Mouse (Mus musculus): ENCODE measurements around the gene Tchh.
A peak's percentile ranks its signal among the peaks of the same experiment; 100 is the strongest.

The Tchh gene

GRCm38 (mm10) chr3:93442030-93442429 is at the start of gene Tchh:
Gene Tchh (plus strand): TSS chr3:93442330.
- DNase-seq (ENCODE audit: low spot score): no peak

DNA sequence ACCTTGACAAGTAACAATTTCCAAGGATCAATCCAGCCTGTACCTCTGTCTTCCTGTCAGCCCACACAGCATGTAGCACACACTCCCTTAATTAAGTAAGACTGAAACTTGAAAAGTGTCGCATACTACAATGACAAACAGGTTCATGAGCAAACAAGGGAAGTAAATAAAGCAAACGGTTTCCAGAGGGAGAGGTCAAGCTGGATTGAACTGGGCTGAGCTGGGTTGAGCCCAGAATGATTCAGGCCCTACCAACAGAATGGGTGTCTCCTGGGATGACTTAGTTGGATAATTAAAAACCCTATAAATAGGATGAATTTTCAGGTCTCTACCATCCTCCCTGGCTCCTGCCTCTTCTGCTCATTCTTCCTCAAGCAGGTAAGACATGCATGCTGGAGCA is 48.8 kb upstream of the Tchh start, which contains the start of gene Rptn:
Gene Rptn, plus strand, starts transcription at position 334 of the 400 bp plus-strand sequence.
- no peak for DNase-seq (ENCODE audit: low spot score)

DNA sequence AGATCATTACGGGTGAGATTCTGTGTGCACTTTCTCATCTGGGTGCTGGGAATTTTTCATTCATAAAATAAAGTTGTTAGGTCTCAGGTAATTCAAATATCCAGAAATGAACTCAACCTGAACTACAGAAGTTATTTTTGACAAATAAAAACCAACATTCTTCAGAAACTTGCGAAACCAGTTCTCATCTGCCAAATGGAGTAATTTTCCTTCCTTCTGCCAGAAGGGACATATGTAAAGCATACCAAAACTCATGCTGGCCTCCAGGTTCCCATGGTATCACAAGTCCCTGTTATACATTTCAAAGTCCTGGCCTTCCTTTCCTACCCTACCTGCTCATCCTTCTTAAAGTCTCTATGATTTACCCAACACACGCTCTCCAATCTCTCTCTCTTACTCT is 38.2 kb upstream of the Tchh start:
- no peak for DNase-seq (ENCODE audit: low spot score)

DNA sequence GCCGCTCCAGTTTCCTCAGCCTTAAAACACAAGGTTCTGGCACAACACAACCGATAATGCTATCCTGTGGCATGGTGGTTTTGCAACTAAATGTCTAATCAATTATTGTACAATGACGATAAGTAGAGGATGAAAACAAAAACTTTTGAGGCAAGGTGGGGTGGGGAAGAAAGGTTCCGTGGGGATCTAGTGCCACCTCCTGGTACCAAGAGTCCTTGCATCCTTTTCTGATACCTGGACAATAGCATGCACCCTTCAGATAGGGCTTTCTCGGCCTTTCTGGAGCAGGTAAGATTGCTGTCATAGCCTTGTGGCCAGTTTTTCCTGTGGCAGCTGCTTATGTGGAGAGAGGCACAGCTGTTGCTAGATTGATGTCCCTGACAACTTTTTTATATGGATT is 35.1 kb upstream of the Tchh start:
- no peak for DNase-seq (ENCODE audit: low spot score)

GRCm38 (mm10) chr3:93411905-93412304 is 30.2 kb upstream of the Tchh start:
- DNase-seq (ENCODE audit: low spot score): no peak

- no peak for DNase-seq (ENCODE audit: low spot score)
Measured at GRCm38 (mm10) chr3:93431673-93432072, 10.5 kb upstream of the Tchh start.

- DNase-seq (ENCODE audit: low spot score): peak; percentile 7
Measured at GRCm38 (mm10) chr3:93443501-93444101, 1.5 kb downstream of the Tchh start.

DNA sequence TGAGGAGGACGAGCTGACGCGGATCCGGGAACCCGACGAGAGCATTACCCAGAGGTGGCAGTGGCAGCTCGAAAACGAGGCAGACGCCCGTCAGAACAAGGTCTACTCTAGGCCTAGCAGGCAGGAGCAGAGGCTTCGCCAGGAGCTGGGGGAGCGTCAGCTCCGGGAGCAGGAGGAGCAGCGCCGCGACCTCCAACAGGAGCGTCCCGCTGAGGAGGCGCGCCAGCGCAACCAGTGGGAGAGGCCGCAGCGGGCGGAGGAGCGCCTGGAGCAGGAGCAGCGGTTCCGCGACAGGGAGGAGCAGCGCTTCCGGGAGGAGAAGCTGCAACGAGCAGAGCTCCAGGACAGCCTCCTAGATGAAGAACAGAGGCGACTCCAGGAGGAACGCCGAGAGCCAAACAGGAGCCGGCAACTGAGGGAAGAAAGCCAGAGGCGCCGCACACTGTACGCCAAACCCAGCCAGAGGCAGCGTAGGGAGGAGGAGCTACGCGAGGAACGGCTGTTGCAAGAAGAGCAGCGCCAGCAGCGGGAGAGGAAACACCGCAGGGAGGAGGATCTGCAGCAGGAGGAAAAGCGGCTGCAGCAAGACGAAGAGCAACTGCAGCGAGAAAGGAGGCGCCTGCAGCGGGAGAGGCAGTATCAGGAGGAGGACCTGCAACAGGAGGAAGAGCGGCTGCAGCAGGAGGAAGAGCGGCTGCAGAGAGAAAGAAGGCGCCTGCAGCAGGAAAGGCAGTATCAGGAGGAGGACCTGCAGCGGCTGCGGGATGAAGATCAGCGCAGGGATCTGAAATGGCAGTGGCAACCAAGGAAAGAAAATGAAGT is 2.4 kb downstream of the Tchh start:
- peak; percentile 62 for DNase-seq (ENCODE audit: low spot score)

DNA sequence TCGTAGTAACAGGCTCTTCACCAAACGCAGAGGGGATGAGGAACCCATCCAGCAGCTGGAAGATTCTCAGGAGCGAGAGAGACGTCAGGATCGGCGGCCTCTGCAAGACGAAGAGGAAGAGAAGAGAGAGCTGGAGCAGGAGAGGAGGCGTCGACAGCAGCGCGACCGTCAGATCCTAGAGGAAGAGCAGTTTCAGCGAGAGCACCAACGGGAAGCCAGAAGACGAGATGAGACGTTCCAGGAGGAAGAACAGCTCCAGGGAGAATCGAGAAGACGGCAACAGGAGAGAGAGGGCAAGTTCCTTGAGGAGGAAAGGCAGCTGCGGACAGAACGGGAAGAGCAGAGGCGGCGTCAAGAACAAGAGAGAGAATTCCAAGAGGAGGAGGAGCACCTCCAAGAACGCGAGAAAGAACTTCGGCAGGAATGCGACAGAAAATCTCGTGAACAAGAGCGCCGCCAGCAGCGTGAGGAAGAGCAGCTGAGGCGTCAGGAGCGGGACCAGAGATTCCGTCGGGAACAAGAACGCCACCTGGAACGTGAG is 3.1 kb downstream of the Tchh start:
- DNase-seq (ENCODE audit: low spot score): peak; percentile 12

DNA sequence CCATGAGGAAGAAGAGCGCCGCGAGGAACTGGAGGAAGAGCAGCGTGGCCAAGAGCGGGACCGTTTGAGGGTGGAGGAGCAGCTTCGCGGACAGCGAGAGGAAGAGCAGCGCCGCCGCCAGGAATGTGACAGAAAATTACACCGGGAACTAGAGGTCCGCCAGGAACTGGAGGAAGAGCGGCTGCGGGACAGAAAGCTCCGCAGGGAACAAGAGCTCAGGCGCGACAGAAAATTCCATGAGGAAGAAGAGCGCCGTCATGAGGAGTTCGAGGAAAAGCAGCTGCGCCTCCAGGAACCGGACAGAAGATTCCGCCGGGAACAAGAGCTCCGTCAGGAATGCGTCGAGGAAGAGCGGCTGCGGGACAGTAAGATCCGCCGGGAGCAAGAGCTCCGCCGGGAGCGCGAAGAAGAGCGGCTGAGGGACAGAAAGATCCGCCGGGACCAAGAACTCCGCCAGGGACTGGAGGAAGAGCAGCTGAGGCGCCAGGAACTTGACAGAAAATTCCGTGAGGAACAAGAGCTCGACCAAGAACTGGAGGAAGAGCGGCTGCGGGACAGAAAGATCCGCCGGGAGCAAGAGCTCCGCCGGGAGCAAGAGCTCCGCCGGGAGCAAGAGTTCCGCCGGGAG is 4.1 kb downstream of the Tchh start:
- peak; percentile 4 for DNase-seq (ENCODE audit: low spot score)

DNA sequence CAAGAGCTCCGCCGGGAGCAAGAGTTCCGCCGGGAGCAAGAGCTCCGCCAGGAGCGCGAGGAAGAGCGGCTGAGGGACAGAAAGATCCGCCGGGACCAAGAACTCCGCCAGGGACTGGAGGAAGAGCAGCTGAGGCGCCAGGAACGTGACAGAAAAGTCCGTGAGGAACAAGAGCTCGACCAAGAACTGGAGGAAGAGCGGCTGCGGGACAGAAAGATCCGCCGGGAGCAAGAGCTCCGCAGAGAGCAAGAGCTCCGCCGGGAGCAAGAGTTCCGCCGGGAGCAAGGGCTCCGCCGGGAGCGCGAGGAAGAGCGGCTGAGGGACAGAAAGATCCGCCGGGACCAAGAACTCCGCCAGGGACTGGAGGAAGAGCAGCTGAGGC is 4.6 kb downstream of the Tchh start:
- DNase-seq (ENCODE audit: low spot score): peak; percentile 4

GRCm38 (mm10) chr3:93447138-93447841 is 5.2 kb downstream of the Tchh start:
- DNase-seq (ENCODE audit: low spot score): peak; percentile 59

DNA sequence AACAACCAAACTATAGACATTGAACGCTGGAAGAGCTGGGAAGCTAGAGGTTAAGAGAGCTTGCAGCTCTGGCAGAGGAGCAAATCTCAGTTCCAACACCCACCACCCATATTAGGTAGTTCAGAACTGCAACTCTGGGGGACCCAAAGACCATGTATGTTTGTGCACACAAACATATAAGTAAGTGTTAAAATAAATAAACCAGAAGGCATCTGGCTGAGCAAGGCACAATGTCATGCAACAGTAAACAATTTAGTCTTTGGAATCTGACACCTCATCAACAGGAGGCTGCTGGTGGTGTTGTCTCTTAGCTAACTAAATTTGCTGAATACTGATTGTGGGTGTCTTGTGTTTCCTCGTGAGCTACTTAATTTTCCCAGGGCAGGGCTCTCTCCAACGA is 24.4 kb downstream of the Tchh start:
- no peak for DNase-seq (ENCODE audit: low spot score)

GRCm38 (mm10) chr3:93467130-93467529 is 25.0 kb downstream of the Tchh start:
- no peak for DNase-seq (ENCODE audit: low spot score)

GRCm38 (mm10) chr3:93468561-93468960 is 26.4 kb downstream of the Tchh start, which contains the start of gene Tchhl1:
Gene Tchhl1 (plus strand): TSS chr3:93468754.
- no peak for DNase-seq (ENCODE audit: low spot score)

DNA sequence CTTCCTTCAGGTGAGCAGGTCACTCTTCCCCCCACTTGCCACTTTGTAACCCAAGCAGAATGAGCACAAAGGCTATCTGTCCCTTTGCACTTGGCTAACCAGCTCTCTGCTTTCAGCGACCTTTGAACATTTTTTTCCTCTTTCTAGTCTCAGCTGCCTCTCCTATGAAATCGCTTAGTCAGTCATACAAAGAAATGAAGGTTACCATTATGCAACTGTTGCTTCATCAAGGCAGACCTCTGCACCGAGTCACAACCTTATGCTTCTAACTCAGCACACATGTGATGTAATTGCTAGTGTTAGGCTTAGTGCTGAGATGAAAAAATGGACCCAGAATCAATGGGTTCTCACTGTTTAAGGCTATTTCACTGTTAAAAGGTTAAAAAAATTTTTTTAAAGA is 27.5 kb downstream of the Tchh start:
- no peak for DNase-seq (ENCODE audit: low spot score)

DNA sequence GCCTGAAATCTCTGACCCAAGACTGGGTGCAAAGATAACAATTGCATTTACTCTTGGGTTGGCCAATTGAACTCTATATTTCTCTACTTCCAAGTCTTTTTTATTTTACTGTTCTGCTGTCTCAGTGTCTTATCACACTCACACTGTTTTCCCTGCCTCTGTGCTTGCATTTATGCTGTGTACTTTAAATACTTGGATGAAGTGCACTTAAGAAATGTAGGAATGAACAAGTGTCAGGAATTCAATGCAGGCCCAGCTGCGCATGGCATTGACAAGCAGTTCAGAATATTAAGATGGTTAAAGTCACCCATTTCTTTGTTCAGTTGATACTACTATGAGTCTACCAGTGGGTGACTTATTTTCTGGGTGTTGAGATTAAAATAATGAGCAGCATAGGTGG is 37.9 kb downstream of the Tchh start:
- no peak for DNase-seq (ENCODE audit: low spot score)

DNA sequence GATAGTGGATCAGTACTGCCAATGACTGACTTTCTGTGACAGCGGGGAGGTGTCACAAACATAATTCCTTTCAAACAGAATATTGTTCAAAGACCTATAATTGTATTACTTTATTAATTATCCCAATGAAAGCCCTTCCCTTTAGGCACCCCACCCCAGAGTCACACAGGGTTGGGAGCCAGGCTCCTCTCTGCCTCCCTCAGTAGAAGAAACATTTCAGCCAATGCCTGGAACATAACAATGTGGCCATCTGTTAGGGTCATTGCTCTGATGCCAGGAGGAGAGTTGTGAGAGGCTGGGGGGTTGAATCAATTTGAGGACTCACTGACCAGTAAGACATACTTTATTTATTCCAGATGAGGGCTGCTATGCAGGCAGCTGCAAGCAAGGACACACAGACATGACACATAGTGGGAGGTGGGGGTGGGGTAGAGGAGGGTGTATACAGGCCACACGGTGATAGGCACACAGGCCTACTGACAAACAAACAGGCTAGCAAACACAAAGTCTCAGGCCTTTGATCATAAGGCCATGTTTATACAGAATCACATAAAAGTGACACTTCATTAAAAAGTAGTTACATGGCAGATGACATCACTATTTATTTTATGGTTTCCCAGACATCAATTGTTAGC is 40.0 kb downstream of the Tchh start:
- no peak for DNase-seq (ENCODE audit: low spot score)

GRCm38 (mm10) chr3:93485611-93486010 is 43.5 kb downstream of the Tchh start:
- DNase-seq (ENCODE audit: low spot score): no peak

- no peak for DNase-seq (ENCODE audit: low spot score)
Measured at GRCm38 (mm10) chr3:93488541-93488940, 46.4 kb downstream of the Tchh start.

GRCm38 (mm10) chr3:93492176-93492575 is 50.0 kb downstream of the Tchh start:
- no peak for DNase-seq (ENCODE audit: low spot score)

DNA sequence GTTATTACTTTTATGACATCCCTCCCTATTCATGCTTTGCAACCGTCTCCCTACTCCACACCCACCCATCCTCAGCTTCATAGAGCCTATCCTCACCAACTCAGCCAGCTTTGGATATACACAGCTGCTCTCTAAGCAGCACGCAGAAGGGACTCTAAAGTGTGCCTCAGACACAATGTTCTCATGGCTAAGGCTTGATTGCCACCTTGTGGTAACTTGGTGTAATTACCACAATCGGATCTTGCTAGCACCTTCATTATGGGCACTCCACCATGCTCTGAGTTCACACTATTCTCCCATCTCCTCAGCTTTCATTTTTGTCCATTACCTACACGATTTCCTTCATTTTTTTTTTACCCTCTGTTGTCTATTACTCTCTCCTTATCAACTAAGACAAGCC is 51.9 kb downstream of the Tchh start:
- peak; percentile 75 for DNase-seq (ENCODE audit: low spot score)
